Mouse (Mus musculus): ENCODE results near the gene Tmem198b. TPM values are rescaled to one million over a fixed set of nuclear protein-coding genes. Genes with fewer than 3 reads are reported as not detected.
A peak's percentile ranks its signal among the peaks of the same experiment; 100 is the strongest.

Tmem198b gene
- polyA plus RNA-seq, 1 experiment from 2014 or later: 13.1 TPM

GRCm38 (mm10) chr10:128805092-128806000 lies 1.2 kb upstream of the Tmem198b start:
- WGBS: under 1% methylated on average over 70 of the region's 70 CpGs

DNA sequence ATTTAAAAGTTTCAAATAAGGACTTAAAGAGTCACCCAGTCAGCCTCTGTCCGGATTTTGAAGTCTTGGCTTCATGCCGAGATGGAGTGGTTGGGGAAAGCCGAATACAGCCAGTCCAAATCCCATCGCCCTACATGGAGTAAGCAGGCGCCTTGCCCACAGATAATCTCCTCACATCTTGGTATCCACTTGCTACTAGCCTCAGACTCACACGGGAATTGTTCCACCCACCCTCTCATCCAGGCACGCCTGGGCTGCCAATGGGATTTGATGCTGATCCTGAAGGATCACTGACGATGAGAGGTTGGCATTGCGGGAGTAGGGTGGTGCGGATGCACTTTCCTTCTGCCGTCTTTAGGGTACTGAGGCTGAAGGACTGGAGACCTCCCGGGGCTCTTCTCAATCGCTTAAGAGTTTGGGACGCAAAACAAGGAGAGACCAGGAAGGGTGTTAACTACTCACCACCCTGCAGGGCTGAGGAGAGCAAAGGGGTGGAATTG lies 349 bp downstream of the Tmem198b start, which contains the start of gene Dnajc14:
Gene Dnajc14 (plus strand): TSS at position 292 of the 500 bp plus-strand sequence.
- H3K9me3 ChIP-seq (ENCODE audit: control insufficient read depth, low read length): no peaks in the 10 kb centered on the region
- peaks cover 34% of the 10 kb centered on the region for H3K36me3 ChIP-seq (ENCODE audit: control insufficient read depth, insufficient read depth, low read length)
- H3K27me3 ChIP-seq (ENCODE audit: control insufficient read depth, insufficient read depth, low read length): no peaks in the 10 kb centered on the region
- H3K9ac ChIP-seq (replicated peaks; ENCODE audit: low read length): peak within 1 kb of the TSS; percentile 77
- WGBS: 0% methylated on average over 14 of the region's 14 CpGs
- peak within 1 kb of the TSS; percentile 76 for H3K4me3 ChIP-seq (replicated peaks; ENCODE audit: low read depth, low read length)
- peak; percentile 72 for DNase-seq
- peak within 1 kb of the TSS; percentile 92 for H3K27ac ChIP-seq (replicated peaks; ENCODE audit: low read depth, low read length)
- peaks cover 35% of the 10 kb centered on the region for H3K4me1 ChIP-seq (ENCODE audit: control insufficient read depth, insufficient read depth, low read length)
- H3K4me2 ChIP-seq (ENCODE audit: low read length): peak within 1 kb of the TSS; percentile 62
- ATAC-seq (ENCODE audit: low FRiP score, low TSS enrichment): no peak

More at GRCm38 (mm10) chr10:128805092-128806000, 1.2 kb upstream of the Tmem198b start:
- H3K4me3 ChIP-seq (replicated peaks; ENCODE audit: low read depth, low read length): peak overlapping the region; percentile 76
- no peaks in the 10 kb centered on the region for H3K9me3 ChIP-seq (ENCODE audit: control insufficient read depth, low read length)
- H3K4me1 ChIP-seq (ENCODE audit: control insufficient read depth, insufficient read depth, low read length): peaks cover 45% of the 10 kb centered on the region
- H3K27ac ChIP-seq (replicated peaks; ENCODE audit: low read depth, low read length): peak overlapping the region; percentile 92
- peaks cover 35% of the 10 kb centered on the region for H3K36me3 ChIP-seq (ENCODE audit: control insufficient read depth, insufficient read depth, low read length)
- ATAC-seq (ENCODE audit: low FRiP score, low TSS enrichment) (peak; percentile 94), DNase-seq (peak; percentile 99)
- H3K4me2 ChIP-seq (ENCODE audit: low read length): peak overlapping the region; percentile 62
- H3K27me3 ChIP-seq (ENCODE audit: control insufficient read depth, insufficient read depth, low read length): no peaks in the 10 kb centered on the region
- H3K9ac ChIP-seq (replicated peaks; ENCODE audit: low read length): peak overlapping the region; percentile 77

GRCm38 (mm10) chr10:128803361-128803760 lies 809 bp downstream of the Tmem198b start:
- H3K4me3 ChIP-seq (replicated peaks; ENCODE audit: low read depth, low read length): peak overlapping the region; percentile 76
- peak overlapping the region; percentile 77; the same call in 1 of the 2 replicates for H3K9ac ChIP-seq (replicated peaks; ENCODE audit: low read length)
- peak overlapping the region; percentile 92 for H3K27ac ChIP-seq (replicated peaks; ENCODE audit: low read depth, low read length)
- ATAC-seq (ENCODE audit: low FRiP score, low TSS enrichment): no peak
- H3K4me2 ChIP-seq (ENCODE audit: low read length): peak overlapping the region; percentile 62
- no peak for DNase-seq
- H3K9me3 ChIP-seq (ENCODE audit: control insufficient read depth, low read length): no peaks in the 10 kb centered on the region
- H3K27me3 ChIP-seq (ENCODE audit: control insufficient read depth, insufficient read depth, low read length): no peaks in the 10 kb centered on the region
- WGBS: 9% methylated on average over 6 of the region's 6 CpGs
- peaks cover 31% of the 10 kb centered on the region for H3K4me1 ChIP-seq (ENCODE audit: control insufficient read depth, insufficient read depth, low read length)
- peaks cover 30% of the 10 kb centered on the region for H3K36me3 ChIP-seq (ENCODE audit: control insufficient read depth, insufficient read depth, low read length)

GRCm38 (mm10) chr10:128802956-128803355 lies 1.2 kb downstream of the Tmem198b start:
- H3K4me1 ChIP-seq (ENCODE audit: control insufficient read depth, insufficient read depth, low read length): peaks cover 28% of the 10 kb centered on the region
- H3K4me3 ChIP-seq (replicated peaks; ENCODE audit: low read depth, low read length): peak overlapping the region; percentile 76
- H3K9ac ChIP-seq (replicated peaks; ENCODE audit: low read length): peak overlapping the region; percentile 77; the same call in 1 of the 2 replicates

GRCm38 (mm10) chr10:128801981-128802495 lies 2.1 kb downstream of the Tmem198b start:
- ATAC-seq (ENCODE audit: low FRiP score, low TSS enrichment): no peak
- H3K27me3 ChIP-seq (ENCODE audit: control insufficient read depth, insufficient read depth, low read length): no peaks in the 10 kb centered on the region
- WGBS: 90% methylated on average over 16 of the region's 16 CpGs
- H3K4me2 ChIP-seq (ENCODE audit: low read length): no peak overlapping the region
- H3K9ac ChIP-seq (replicated peaks; ENCODE audit: low read length): no peak overlapping the region
- H3K4me1 ChIP-seq (ENCODE audit: control insufficient read depth, insufficient read depth, low read length): peaks cover 19% of the 10 kb centered on the region
- no peaks in the 10 kb centered on the region for H3K9me3 ChIP-seq (ENCODE audit: control insufficient read depth, low read length)
- no peak overlapping the region for H3K4me3 ChIP-seq (replicated peaks; ENCODE audit: low read depth, low read length)
- H3K27ac ChIP-seq (replicated peaks; ENCODE audit: low read depth, low read length): no peak overlapping the region
- DNase-seq: no peak
- peaks cover 23% of the 10 kb centered on the region for H3K36me3 ChIP-seq (ENCODE audit: control insufficient read depth, insufficient read depth, low read length)

More at GRCm38 (mm10) chr10:128802956-128803355, 1.2 kb downstream of the Tmem198b start:
- H3K27ac ChIP-seq (replicated peaks; ENCODE audit: low read depth, low read length): no peak overlapping the region
- ATAC-seq (ENCODE audit: low FRiP score, low TSS enrichment) (no peak), DNase-seq (no peak)
- no peaks in the 10 kb centered on the region for H3K27me3 ChIP-seq (ENCODE audit: control insufficient read depth, insufficient read depth, low read length)
- no peaks in the 10 kb centered on the region for H3K9me3 ChIP-seq (ENCODE audit: control insufficient read depth, low read length)
- peak overlapping the region; percentile 62 for H3K4me2 ChIP-seq (ENCODE audit: low read length)
- peaks cover 30% of the 10 kb centered on the region for H3K36me3 ChIP-seq (ENCODE audit: control insufficient read depth, insufficient read depth, low read length)
- WGBS: 61% methylated on average over 4 of the region's 4 CpGs

- Histone ChIP-seq H3K4me1 (ENCODE audit: control insufficient read depth, insufficient read depth, low read length) (peaks cover 7% of the 10 kb centered on the region), H3K36me3 (ENCODE audit: control insufficient read depth, insufficient read depth, low read length) (peaks cover 14% of the 10 kb centered on the region), H3K9me3 (ENCODE audit: control insufficient read depth, low read length) (no peaks in the 10 kb centered on the region), H3K4me3 (replicated peaks; ENCODE audit: low read depth, low read length) (no peak overlapping the region), H3K4me2 (ENCODE audit: low read length) (no peak overlapping the region), H3K27ac (replicated peaks; ENCODE audit: low read depth, low read length) (no peak overlapping the region), H3K9ac (replicated peaks; ENCODE audit: low read length) (no peak overlapping the region), H3K27me3 (ENCODE audit: control insufficient read depth, insufficient read depth, low read length) (no peaks in the 10 kb centered on the region)
- ATAC-seq (ENCODE audit: low FRiP score, low TSS enrichment): no peak
- 95% methylated on average over 8 of the region's 8 CpGs for WGBS
- DNase-seq: no peak
Measured at GRCm38 (mm10) chr10:128798676-128799075, 5.5 kb downstream of the Tmem198b start.

- ATAC-seq (ENCODE audit: low FRiP score, low TSS enrichment): no peak
- H3K9me3 ChIP-seq (ENCODE audit: control insufficient read depth, low read length): no peaks in the 10 kb centered on the region
- peaks cover 8% of the 10 kb centered on the region for H3K36me3 ChIP-seq (ENCODE audit: control insufficient read depth, insufficient read depth, low read length)
- H3K4me3 ChIP-seq (replicated peaks; ENCODE audit: low read depth, low read length): no peak overlapping the region
- H3K9ac ChIP-seq (replicated peaks; ENCODE audit: low read length): no peak overlapping the region
- H3K4me2 ChIP-seq (ENCODE audit: low read length): no peak overlapping the region
- WGBS: 96% methylated on average over 3 of the region's 3 CpGs
- no peaks in the 10 kb centered on the region for H3K27me3 ChIP-seq (ENCODE audit: control insufficient read depth, insufficient read depth, low read length)
- H3K27ac ChIP-seq (replicated peaks; ENCODE audit: low read depth, low read length): no peak overlapping the region
- no peak for DNase-seq
- no peaks in the 10 kb centered on the region for H3K4me1 ChIP-seq (ENCODE audit: control insufficient read depth, insufficient read depth, low read length)
Measured at GRCm38 (mm10) chr10:128795581-128795980, 8.6 kb downstream of the Tmem198b start.

GRCm38 (mm10) chr10:128794391-128794790 lies 9.8 kb downstream of the Tmem198b start:
- ATAC-seq (ENCODE audit: low FRiP score, low TSS enrichment): no peak
- no peak overlapping the region for H3K27ac ChIP-seq (replicated peaks; ENCODE audit: low read depth, low read length)
- no peaks in the 10 kb centered on the region for H3K9me3 ChIP-seq (ENCODE audit: control insufficient read depth, low read length)
- H3K27me3 ChIP-seq (ENCODE audit: control insufficient read depth, insufficient read depth, low read length): no peaks in the 10 kb centered on the region
- no peak overlapping the region for H3K9ac ChIP-seq (replicated peaks; ENCODE audit: low read length)
- no peak overlapping the region for H3K4me3 ChIP-seq (replicated peaks; ENCODE audit: low read depth, low read length)
- H3K4me2 ChIP-seq (ENCODE audit: low read length): no peak overlapping the region
- no peaks in the 10 kb centered on the region; the same call in 1 of the 2 replicates for H3K36me3 ChIP-seq (ENCODE audit: control insufficient read depth, insufficient read depth, low read length)
- no peak for DNase-seq
- 92% methylated on average over 5 of the region's 5 CpGs for WGBS
- H3K4me1 ChIP-seq (ENCODE audit: control insufficient read depth, insufficient read depth, low read length): no peaks in the 10 kb centered on the region
